Mouse (Mus musculus): ENCODE data around the gene 1700029F12Rik. TPM values are rescaled to one million over a fixed set of nuclear protein-coding genes. Genes with fewer than 3 reads are reported as not detected.

The 1700029F12Rik gene
- polyA plus RNA-seq, 1 experiment from 2014 or later, result not detected

GRCm38 (mm10) chr13:96989129-96989528, 45.0 kb downstream of the 1700029F12Rik start:
- H3K4me1 ChIP-seq, result no peaks in the 10 kb centered on the region
- no peaks in the 10 kb centered on the region for H3K9me3 ChIP-seq
- H3K36me3 ChIP-seq, result no peaks in the 10 kb centered on the region
- 94% methylated on average over 16 of the region's 16 CpGs for WGBS
- no peak overlapping the region for H3K27ac ChIP-seq (replicated peaks)
- no peak overlapping the region for H3K4me2 ChIP-seq (replicated peaks)
- H3K4me3 ChIP-seq, result no peak overlapping the region
- no peak for ATAC-seq (ENCODE audit: low FRiP score, low read depth)
- no peak overlapping the region for H3K9ac ChIP-seq (replicated peaks)
- H3K27me3 ChIP-seq, result no peaks in the 10 kb centered on the region

- ATAC-seq (ENCODE audit: low FRiP score, low read depth), result no peak
- Histone ChIP-seq H3K4me3 (no peak overlapping the region), H3K4me2 (replicated peaks) (no peak overlapping the region), H3K4me1 (no peaks in the 10 kb centered on the region), H3K27me3 (no peaks in the 10 kb centered on the region), H3K36me3 (no peaks in the 10 kb centered on the region), H3K27ac (replicated peaks) (no peak overlapping the region), H3K9me3 (no peaks in the 10 kb centered on the region), H3K9ac (replicated peaks) (no peak overlapping the region)
- 68% methylated on average over 12 of the region's 12 CpGs for WGBS
Observed at GRCm38 (mm10) chr13:96985599-96986275, 48.4 kb downstream of the 1700029F12Rik start.

GRCm38 (mm10) chr13:96984688-96985087, 49.5 kb downstream of the 1700029F12Rik start:
- no peak overlapping the region for H3K4me2 ChIP-seq (replicated peaks)
- no peaks in the 10 kb centered on the region for H3K9me3 ChIP-seq
- H3K9ac ChIP-seq (replicated peaks), result no peak overlapping the region
- no peaks in the 10 kb centered on the region for H3K4me1 ChIP-seq
- no peak overlapping the region for H3K27ac ChIP-seq (replicated peaks)
- WGBS, result 77% methylated on average over 5 of the region's 5 CpGs
- no peaks in the 10 kb centered on the region for H3K36me3 ChIP-seq
- no peaks in the 10 kb centered on the region for H3K27me3 ChIP-seq
- ATAC-seq (ENCODE audit: low FRiP score, low read depth), result no peak
- no peak overlapping the region for H3K4me3 ChIP-seq

GRCm38 (mm10) chr13:96983251-96984126, 50.7 kb downstream of the 1700029F12Rik start:
- no peak overlapping the region for H3K4me3 ChIP-seq
- H3K27ac ChIP-seq (replicated peaks), result no peak overlapping the region
- no peaks in the 10 kb centered on the region for H3K4me1 ChIP-seq
- H3K4me2 ChIP-seq (replicated peaks), result no peak overlapping the region
- whole genome bisulfite sequencing, result 77% methylated on average over 26 of the region's 26 CpGs
- ATAC-seq (ENCODE audit: low FRiP score, low read depth), result no peak
- H3K9me3 ChIP-seq, result no peaks in the 10 kb centered on the region
- no peaks in the 10 kb centered on the region for H3K36me3 ChIP-seq
- H3K9ac ChIP-seq (replicated peaks), result no peak overlapping the region
- no peaks in the 10 kb centered on the region for H3K27me3 ChIP-seq

GRCm38 (mm10) chr13:96980561-96980960, 53.6 kb downstream of the 1700029F12Rik start:
- no peak for ATAC-seq (ENCODE audit: low FRiP score, low read depth)

GRCm38 (mm10) chr13:96976986-96977595, 57.1 kb downstream of the 1700029F12Rik start:
- 92% methylated on average over 6 of the region's 6 CpGs for WGBS

More at GRCm38 (mm10) chr13:96980561-96980960, 53.6 kb downstream of the 1700029F12Rik start:
- no peak overlapping the region for H3K4me2 ChIP-seq (replicated peaks)
- no peaks in the 10 kb centered on the region for H3K36me3 ChIP-seq
- H3K27ac ChIP-seq (replicated peaks), result no peak overlapping the region
- no peaks in the 10 kb centered on the region for H3K4me1 ChIP-seq
- no peaks in the 10 kb centered on the region for H3K9me3 ChIP-seq
- no peak overlapping the region for H3K4me3 ChIP-seq
- no peaks in the 10 kb centered on the region for H3K27me3 ChIP-seq
- H3K9ac ChIP-seq (replicated peaks), result no peak overlapping the region

GRCm38 (mm10) chr13:96973318-96973717, 60.8 kb downstream of the 1700029F12Rik start:
- Histone ChIP-seq H3K9me3 (no peaks in the 10 kb centered on the region), H3K4me1 (no peaks in the 10 kb centered on the region), H3K4me3 (no peak overlapping the region), H3K9ac (replicated peaks) (no peak overlapping the region), H3K27ac (replicated peaks) (no peak overlapping the region), H3K4me2 (replicated peaks) (no peak overlapping the region), H3K27me3 (no peaks in the 10 kb centered on the region), H3K36me3 (no peaks in the 10 kb centered on the region)
- ATAC-seq (ENCODE audit: low FRiP score, low read depth), result no peak
- 96% methylated on average over 4 of the region's 4 CpGs for WGBS

More at GRCm38 (mm10) chr13:96976986-96977595, 57.1 kb downstream of the 1700029F12Rik start:
- ATAC-seq (ENCODE audit: low FRiP score, low read depth), result no peak
- Histone ChIP-seq H3K9ac (replicated peaks) (no peak overlapping the region), H3K4me1 (no peaks in the 10 kb centered on the region), H3K4me3 (no peak overlapping the region), H3K27ac (replicated peaks) (no peak overlapping the region), H3K36me3 (no peaks in the 10 kb centered on the region), H3K4me2 (replicated peaks) (no peak overlapping the region), H3K9me3 (no peaks in the 10 kb centered on the region), H3K27me3 (no peaks in the 10 kb centered on the region)

Other genes starting within 250 kb of the 1700029F12Rik start
- 0.22 and 0.23 TPM in 2 replicates for gene Gcnt4, start 109.7 kb downstream of the 1700029F12Rik start, polyA plus RNA-seq (2016; fragmentation: Nextera tagmentation; extraction: Ambion mirVana)
- 12.9 and 13.4 TPM in 2 replicates for gene Fam169a, start 32.9 kb upstream of the 1700029F12Rik start, polyA plus RNA-seq (2016; fragmentation: Nextera tagmentation; extraction: Ambion mirVana)
- gene Gm6169, start 64.9 kb upstream of the 1700029F12Rik start, polyA plus RNA-seq (2016; fragmentation: Nextera tagmentation; extraction: Ambion mirVana), result 0.24 and 0.85 TPM in 2 replicates
- gene Gfm2, start 103.6 kb upstream of the 1700029F12Rik start, polyA plus RNA-seq (2016; fragmentation: Nextera tagmentation; extraction: Ambion mirVana), result 35.7 and 39.2 TPM in 2 replicates
- 48.9 and 60.9 TPM in 2 replicates for gene Nsa2, start 103.6 kb upstream of the 1700029F12Rik start, polyA plus RNA-seq (2016; fragmentation: Nextera tagmentation; extraction: Ambion mirVana)
- 23.8 and 24.2 TPM in 2 replicates for gene Hexb, start 164.0 kb upstream of the 1700029F12Rik start, polyA plus RNA-seq (2016; fragmentation: Nextera tagmentation; extraction: Ambion mirVana)
- 21.9 and 22.0 TPM in 2 replicates for gene Enc1, start 206.7 kb upstream of the 1700029F12Rik start, polyA plus RNA-seq (2016; fragmentation: Nextera tagmentation; extraction: Ambion mirVana)

Data from midbrain, embryonic 12.5 days (tissue).